11 mouse cellular contexts compared by ENCODE assay signal in the genomic region with DNA sequence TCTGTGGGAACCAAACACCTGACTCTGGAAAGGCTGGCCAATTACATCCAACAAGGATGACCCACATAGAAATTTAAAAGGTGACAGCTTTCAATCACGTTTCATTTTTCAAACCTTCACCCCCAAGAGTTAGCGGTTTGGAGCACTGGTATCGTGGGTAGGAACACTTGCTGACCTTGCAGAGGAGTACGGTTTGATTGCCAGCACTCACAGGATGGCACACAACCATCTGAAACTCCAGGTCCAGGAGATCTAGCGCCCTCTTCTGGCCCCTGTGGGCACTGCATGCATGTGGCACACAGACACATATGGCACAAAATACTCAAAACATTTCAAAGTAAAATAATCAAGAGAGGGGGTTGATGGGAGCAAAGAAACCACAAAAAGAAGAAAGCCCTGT. TPM values are rescaled to one million over a fixed set of nuclear protein-coding genes. Genes with fewer than 3 reads are reported as not detected.
DNase-seq lines count a peak whose midpoint lies in the region; ATAC-seq and TF ChIP-seq lines count a peak whose summit lies in the region.
"Had no signal": no experiment of that assay in that cellular context is flagged by ENCODE, and none has a peak within 500 bp of the region (broad histone marks: within the 10 kb centered on the region; RNA-seq: fewer than 3 reads in every experiment).

No protein-coding gene starts in this region.

- H3K27me3 ChIP-seq in liver, embryonic 14.5 days (ENCODE audit: control insufficient read depth, insufficient read depth, low read length): no peaks in the 10 kb centered on the region
- H3K27me3 ChIP-seq: hindbrain, embryonic 15.5 days; liver, embryonic 15.5 days had no signal

- no peak overlapping the region for H3K27ac ChIP-seq in liver, embryonic 14.5 days
- H3K27ac ChIP-seq: hindbrain, embryonic 15.5 days; liver, embryonic 15.5 days had no signal

- intact Hi-C loops in heart, postnatal 10 days (cut with DNase I): no loop called here
- intact Hi-C loops in gastrocnemius, postnatal 14 days (cut with DNase I; ENCODE audit: low total_unique reads): no loop called here

- no peak for ATAC-seq in liver, embryonic 14.5 days (ENCODE audit: insufficient read depth)

- TF ChIP-seq EP300 in liver, embryonic 14.5 days (IDR thresholded peaks at IDR 0.05; ENCODE audit: low read depth): no peak

- no peaks in the 10 kb centered on the region for H3K9me3 ChIP-seq in liver, embryonic 14.5 days (ENCODE audit: control insufficient read depth, low read length)
- H3K9me3 ChIP-seq: hindbrain, embryonic 15.5 days; liver, embryonic 15.5 days had no signal

- 52% methylated on average over 5 of the region's 5 CpGs for WGBS in liver, embryonic 14.5 days (ENCODE audit: insufficient replicate concordance)

- H3K4me3 ChIP-seq in liver, embryonic 14.5 days (ENCODE audit: insufficient read depth in 1 of 2, low read depth in 2 of 2, low read length in 2 of 2): no peak overlapping the region
- H3K4me3 ChIP-seq: hindbrain, embryonic 15.5 days; liver, embryonic 15.5 days had no signal

- peak; percentile 85 for DNase-seq in heart, adult 11 months
- no peak for DNase-seq in heart, postnatal 10 days
- peak; percentile 19 for DNase-seq in spleen, adult 12 weeks (ENCODE audit: low spot score)
- no peak for DNase-seq in spleen, postnatal 36 days (ENCODE audit: low spot score in 2 of 2)
- no peak for DNase-seq in liver, embryonic 14.5 days (ENCODE audit: low read depth in 3 of 3, low spot score in 3 of 3)
- peak; percentile 78 for DNase-seq in thymus, postnatal 4 days
- DNase-seq in gastrocnemius, postnatal 14 days: no peak
- no peak for DNase-seq in layer of hippocampus, adult 18-20 months (ENCODE audit: low spot score in 2 of 2)
- DNase-seq: adrenal gland, adult 2 months had no signal

- H3K4me1 ChIP-seq in liver, embryonic 14.5 days (replicated peaks; ENCODE audit: control insufficient read depth in 2 of 2, insufficient read depth in 2 of 2, low read length in 1 of 2): no peaks in the 10 kb centered on the region

- no peaks in the 10 kb centered on the region for H3K36me3 ChIP-seq in liver, embryonic 14.5 days (replicated peaks; ENCODE audit: control insufficient read depth, insufficient read depth, low read depth)
- H3K36me3 ChIP-seq: hindbrain, embryonic 15.5 days; liver, embryonic 15.5 days had no signal

- peak; percentile 80 for TF ChIP-seq CTCF in liver, embryonic 14.5 days (IDR thresholded peaks at IDR 0.05; ENCODE audit: low read depth)

- no peak overlapping the region for H3K9ac ChIP-seq in liver, embryonic 14.5 days (replicated peaks)
- H3K9ac ChIP-seq: hindbrain, embryonic 15.5 days; liver, embryonic 15.5 days had no signal

- H3K4me2 ChIP-seq in liver, embryonic 14.5 days (ENCODE audit: low read depth): no peak overlapping the region
- H3K4me2 ChIP-seq: hindbrain, embryonic 15.5 days; liver, embryonic 15.5 days had no signal

RNA-seq across cellular contexts. Expression of gene Homez, which starts 3.8 kb away (rescaled TPM):
- total RNA-seq in heart, postnatal 10 days (2021): 10 to 100 TPM in 1 of 2 experiments, 1 to 10 TPM in 1; 8.7 to 11.2 TPM
- 0.78 and 0.96 TPM in 2 replicates for polyA plus RNA-seq in liver, embryonic 14.5 days (2012; rRNA removed)
- polyA plus RNA-seq in liver, embryonic 14.5 days (2014; fragmentation: Nextera tagmentation; extraction: Ambion mirVana): 1.8 TPM in 2 replicates
- 1 to 10 TPM; 6.1 to 8.1 TPM for total RNA-seq in gastrocnemius, postnatal 14 days (2021)
- total RNA-seq in layer of hippocampus, adult 18-20 months (2021): 10 to 100 TPM; 22.7 to 22.8 TPM

RNA-seq across cellular contexts. Expression of gene Ppp1r3e, which starts 10.4 kb away (rescaled TPM):
- 1 to 10 TPM; 5.6 to 6.2 TPM for total RNA-seq in heart, postnatal 10 days (2021)
- 1.9 and 2.6 TPM in 2 replicates for polyA plus RNA-seq in liver, embryonic 14.5 days (2012; rRNA removed)
- 0.45 and 0.52 TPM in 2 replicates for polyA plus RNA-seq in liver, embryonic 14.5 days (2014; fragmentation: Nextera tagmentation; extraction: Ambion mirVana)
- 1 to 10 TPM; 2.8 to 6.8 TPM for total RNA-seq in gastrocnemius, postnatal 14 days (2021)
- 10 to 100 TPM; 19.3 to 19.7 TPM for total RNA-seq in layer of hippocampus, adult 18-20 months (2021)

RNA-seq across cellular contexts. Expression of gene Bcl2l2, which starts 16.2 kb away (rescaled TPM):
- 10 to 100 TPM; 39.3 to 41.8 TPM for total RNA-seq in heart, postnatal 10 days (2021)
- polyA plus RNA-seq in liver, embryonic 14.5 days (2012; rRNA removed): 3.8 and 4.9 TPM in 2 replicates
- 0.47 and 0.51 TPM in 2 replicates for polyA plus RNA-seq in liver, embryonic 14.5 days (2014; fragmentation: Nextera tagmentation; extraction: Ambion mirVana)
- total RNA-seq in gastrocnemius, postnatal 14 days (2021): 10 to 100 TPM; 19.9 to 21.0 TPM
- total RNA-seq in layer of hippocampus, adult 18-20 months (2021): 100 to 1,000 TPM; 121 to 124 TPM

RNA-seq across cellular contexts. Expression of gene Gm20521, which starts 16.3 kb away (rescaled TPM):
- 1 to 10 TPM in 1 of 2 experiments, not detected in 1; 1.6 TPM for total RNA-seq in heart, postnatal 10 days (2021)
- polyA plus RNA-seq in liver, embryonic 14.5 days (2012; rRNA removed): 0.03 and 0.06 TPM in 2 replicates
- not detected in 2 replicates for polyA plus RNA-seq in liver, embryonic 14.5 days (2014; fragmentation: Nextera tagmentation; extraction: Ambion mirVana)
- total RNA-seq in gastrocnemius, postnatal 14 days (2021): 1 to 10 TPM; 3.1 to 3.6 TPM
- total RNA-seq in layer of hippocampus, adult 18-20 months (2021): 1 to 10 TPM in 1 of 2 experiments, under 1 TPM in 1; 0.45 to 7.3 TPM
- polyA plus RNA-seq: hindbrain, embryonic 15.5 days; liver, embryonic 15.5 days had no signal

RNA-seq across cellular contexts. Expression of gene Pabpn1, which starts 25.4 kb away (rescaled TPM):
- 100 to 1,000 TPM in 1 of 2 experiments, 10 to 100 TPM in 1; 99.4 to 103 TPM for total RNA-seq in heart, postnatal 10 days (2021)
- 98.8 and 110 TPM in 2 replicates for polyA plus RNA-seq in liver, embryonic 14.5 days (2012; rRNA removed)
- 47.1 and 51.7 TPM in 2 replicates for polyA plus RNA-seq in liver, embryonic 14.5 days (2014; fragmentation: Nextera tagmentation; extraction: Ambion mirVana)
- 10 to 100 TPM; 56.6 to 57.4 TPM for total RNA-seq in gastrocnemius, postnatal 14 days (2021)
- 100 to 1,000 TPM; 227 to 252 TPM for total RNA-seq in layer of hippocampus, adult 18-20 months (2021)

Comparison
In these comparisons a context has a peak if more than half of its experiments do, and no peak if none do; other contexts are left out.
1. DNase-seq: peak in heart, adult 11 months (single experiment), spleen, adult 12 weeks (single experiment) and thymus, postnatal 4 days (single experiment); none in heart, postnatal 10 days (0 of 2), spleen, postnatal 36 days (0 of 2), liver, embryonic 14.5 days (0 of 3), gastrocnemius, postnatal 14 days (single experiment) and layer of hippocampus, adult 18-20 months (0 of 2).